Mouse (Mus musculus): ENCODE results near the gene Ddr2. TPM values are rescaled to one million over a fixed set of nuclear protein-coding genes. Genes with fewer than 3 reads are reported as not detected.

Ddr2 gene
- polyA plus RNA-seq, 1 experiment from 2014 or later, result 15.6 TPM

DNA sequence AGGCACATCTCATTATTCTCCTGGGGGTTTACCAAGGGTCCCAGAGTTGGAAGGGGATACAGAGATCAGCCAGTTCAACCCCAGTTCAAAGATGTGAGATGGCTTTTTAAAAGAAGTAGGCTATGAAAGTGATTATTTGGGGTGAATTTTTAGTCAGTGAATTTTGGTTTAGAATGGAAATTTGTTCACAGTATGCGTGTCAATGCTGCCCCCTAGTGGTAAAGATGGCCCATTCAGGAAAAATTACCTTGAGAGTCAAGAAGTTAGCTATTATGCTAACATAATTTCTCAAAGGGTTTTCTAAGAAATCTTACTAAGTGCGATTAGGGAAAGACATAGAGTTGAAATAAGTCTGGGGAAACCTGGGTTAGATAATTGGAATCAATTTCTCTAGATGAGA, 171.2 kb downstream of the Ddr2 start:
- Histone ChIP-seq H3K9me3 (ENCODE audit: control insufficient read depth) (no peaks in the 10 kb centered on the region), H3K9ac (ENCODE audit: low read depth, low read length) (no peak overlapping the region), H3K36me3 (ENCODE audit: control insufficient read depth, insufficient read depth) (no peaks in the 10 kb centered on the region), H3K4me1 (replicated peaks; ENCODE audit: control insufficient read depth, insufficient read depth, low read length) (no peaks in the 10 kb centered on the region), H3K27ac (ENCODE audit: low read depth, low read length) (no peak overlapping the region), H3K4me3 (ENCODE audit: low read depth, low read length) (no peak overlapping the region), H3K4me2 (replicated peaks; ENCODE audit: low read depth) (no peak overlapping the region), H3K27me3 (replicated peaks; ENCODE audit: control insufficient read depth, insufficient read depth, low read length) (no peaks in the 10 kb centered on the region)
- 1% methylated on average over 2 of the region's 2 CpGs for WGBS
- TF ChIP-seq CTCF (IDR thresholded peaks at IDR 0.05; ENCODE audit: low read depth), result peak; percentile 83
- ATAC-seq, result no peak

DNA sequence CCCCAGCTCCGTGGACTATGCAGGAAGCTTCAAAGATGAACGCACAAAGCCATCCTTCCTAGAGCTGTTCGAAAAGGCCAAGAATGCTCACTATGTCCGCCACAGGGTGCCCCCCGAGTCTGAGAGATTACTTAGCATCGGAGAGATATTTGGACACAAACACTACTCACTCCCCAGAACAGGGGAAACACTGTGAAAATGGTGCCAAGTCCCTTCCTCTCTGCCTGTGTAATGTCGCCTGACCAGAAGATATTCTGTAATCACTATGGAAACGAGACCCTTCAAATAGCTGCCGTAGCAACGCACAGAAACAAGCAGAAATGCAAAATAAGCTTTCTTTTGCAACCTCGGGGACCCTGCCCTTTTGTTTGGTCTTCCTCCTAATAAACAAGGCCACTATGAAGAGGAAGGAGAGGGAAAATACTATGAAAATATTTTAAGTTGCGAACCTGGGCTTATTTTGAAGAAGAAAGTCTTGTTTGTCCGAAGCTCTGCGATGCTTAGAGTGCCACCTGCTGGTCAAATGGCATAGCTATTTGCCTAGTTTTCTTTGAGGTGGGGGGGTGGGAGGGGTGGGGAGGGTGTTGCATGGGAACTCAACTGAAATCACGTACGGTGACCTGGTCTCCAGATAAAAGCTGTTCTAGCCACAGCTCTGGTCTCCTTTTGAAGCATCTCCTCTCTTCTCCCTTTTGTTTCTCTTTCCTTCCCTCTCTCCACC, 176.4 kb downstream of the Ddr2 start:
- 0 out of 2 replicates have a peak, but pooled peaks cover 4% of the 10 kb centered on the region for H3K4me1 ChIP-seq (replicated peaks; ENCODE audit: control insufficient read depth, insufficient read depth, low read length)
- ATAC-seq, result no peak
- H3K4me3 ChIP-seq (ENCODE audit: low read depth, low read length), result peak overlapping the region; percentile 17; the same call in 1 of the 2 replicates
- H3K27ac ChIP-seq (ENCODE audit: low read depth, low read length), result no peak overlapping the region
- no peaks in the 10 kb centered on the region for H3K27me3 ChIP-seq (replicated peaks; ENCODE audit: control insufficient read depth, insufficient read depth, low read length)
- no peak overlapping the region for H3K9ac ChIP-seq (ENCODE audit: low read depth, low read length)
- H3K4me2 ChIP-seq (replicated peaks; ENCODE audit: low read depth), result peak overlapping the region; percentile 51
- no peaks in the 10 kb centered on the region for H3K36me3 ChIP-seq (ENCODE audit: control insufficient read depth, insufficient read depth)
- peak; percentile 77 for TF ChIP-seq CTCF (IDR thresholded peaks at IDR 0.05; ENCODE audit: low read depth)
- WGBS, result 45% methylated on average over 16 of the region's 16 CpGs
- no peaks in the 10 kb centered on the region for H3K9me3 ChIP-seq (ENCODE audit: control insufficient read depth)

DNA sequence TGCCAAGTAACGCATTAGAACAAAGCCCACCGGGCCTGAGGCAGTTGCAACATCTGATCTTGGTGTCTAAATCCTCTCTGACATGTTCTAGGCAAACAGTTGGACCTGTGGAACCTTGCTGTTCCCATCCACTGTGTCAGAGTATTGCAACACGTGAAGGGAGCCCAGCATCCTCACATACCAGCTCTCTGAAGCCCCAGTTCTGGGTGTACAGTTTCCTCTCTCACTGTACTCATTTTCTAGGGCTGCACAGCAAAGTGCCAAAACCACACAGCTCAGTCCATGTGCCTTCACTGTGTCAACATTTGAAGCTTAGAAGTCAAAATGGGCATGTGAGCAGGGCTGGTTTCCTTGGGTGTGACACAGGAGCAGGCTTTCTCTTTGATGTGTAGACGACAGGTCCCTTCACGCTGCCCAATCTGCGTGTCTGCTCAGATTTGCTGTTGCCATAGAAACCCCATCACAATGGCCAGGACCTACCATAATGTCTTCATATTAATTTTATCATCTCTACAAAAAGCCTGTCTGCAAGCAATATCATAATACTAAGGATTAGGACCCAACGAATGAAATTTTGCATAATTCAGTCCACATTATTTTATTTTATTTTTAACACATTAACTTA, 178.3 kb downstream of the Ddr2 start:
- ATAC-seq, result no peak
- Histone ChIP-seq H3K4me2 (replicated peaks; ENCODE audit: low read depth) (no peak overlapping the region), H3K36me3 (ENCODE audit: control insufficient read depth, insufficient read depth) (no peaks in the 10 kb centered on the region), H3K27me3 (replicated peaks; ENCODE audit: control insufficient read depth, insufficient read depth, low read length) (no peaks in the 10 kb centered on the region), H3K4me1 (replicated peaks; ENCODE audit: control insufficient read depth, insufficient read depth, low read length) (0 out of 2 replicates have a peak, but pooled peaks cover 4% of the 10 kb centered on the region), H3K9ac (ENCODE audit: low read depth, low read length) (no peak overlapping the region), H3K4me3 (ENCODE audit: low read depth, low read length) (no peak overlapping the region), H3K9me3 (ENCODE audit: control insufficient read depth) (no peaks in the 10 kb centered on the region), H3K27ac (ENCODE audit: low read depth, low read length) (no peak overlapping the region)
- whole genome bisulfite sequencing, result 79% methylated on average over 7 of the region's 7 CpGs
- TF ChIP-seq CTCF (IDR thresholded peaks at IDR 0.05; ENCODE audit: low read depth), result no peak

DNA sequence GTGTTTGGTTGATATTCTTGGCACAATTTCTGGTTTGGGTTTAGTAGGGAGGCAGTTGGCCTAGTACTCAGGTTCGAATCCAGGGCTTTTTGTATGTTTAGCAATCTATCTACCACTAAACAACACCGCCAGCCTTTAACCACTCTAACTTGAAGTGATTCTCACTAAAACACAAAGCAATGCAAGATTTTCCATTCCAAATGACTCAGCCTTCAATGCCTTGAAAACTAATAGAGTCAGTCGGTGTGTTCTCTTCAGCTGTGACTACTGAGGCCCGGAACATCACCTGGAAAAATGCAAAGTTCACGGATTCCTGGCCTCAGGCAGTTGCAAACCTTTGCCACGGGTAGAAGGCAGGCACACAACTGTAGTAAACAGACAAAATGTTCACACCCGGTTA, 178.9 kb downstream of the Ddr2 start:
- H3K36me3 ChIP-seq (ENCODE audit: control insufficient read depth, insufficient read depth), result no peaks in the 10 kb centered on the region
- H3K4me2 ChIP-seq (replicated peaks; ENCODE audit: low read depth), result no peak overlapping the region
- no peak overlapping the region for H3K27ac ChIP-seq (ENCODE audit: low read depth, low read length)
- no peak overlapping the region for H3K9ac ChIP-seq (ENCODE audit: low read depth, low read length)
- ATAC-seq, result no peak
- WGBS, result 78% methylated on average over 7 of the region's 7 CpGs
- no peak for TF ChIP-seq CTCF (IDR thresholded peaks at IDR 0.05; ENCODE audit: low read depth)
- H3K4me3 ChIP-seq (ENCODE audit: low read depth, low read length), result no peak overlapping the region
- 0 out of 2 replicates have a peak, but pooled peaks cover 6% of the 10 kb centered on the region for H3K4me1 ChIP-seq (replicated peaks; ENCODE audit: control insufficient read depth, insufficient read depth, low read length)
- H3K27me3 ChIP-seq (replicated peaks; ENCODE audit: control insufficient read depth, insufficient read depth, low read length), result no peaks in the 10 kb centered on the region
- no peaks in the 10 kb centered on the region for H3K9me3 ChIP-seq (ENCODE audit: control insufficient read depth)

DNA sequence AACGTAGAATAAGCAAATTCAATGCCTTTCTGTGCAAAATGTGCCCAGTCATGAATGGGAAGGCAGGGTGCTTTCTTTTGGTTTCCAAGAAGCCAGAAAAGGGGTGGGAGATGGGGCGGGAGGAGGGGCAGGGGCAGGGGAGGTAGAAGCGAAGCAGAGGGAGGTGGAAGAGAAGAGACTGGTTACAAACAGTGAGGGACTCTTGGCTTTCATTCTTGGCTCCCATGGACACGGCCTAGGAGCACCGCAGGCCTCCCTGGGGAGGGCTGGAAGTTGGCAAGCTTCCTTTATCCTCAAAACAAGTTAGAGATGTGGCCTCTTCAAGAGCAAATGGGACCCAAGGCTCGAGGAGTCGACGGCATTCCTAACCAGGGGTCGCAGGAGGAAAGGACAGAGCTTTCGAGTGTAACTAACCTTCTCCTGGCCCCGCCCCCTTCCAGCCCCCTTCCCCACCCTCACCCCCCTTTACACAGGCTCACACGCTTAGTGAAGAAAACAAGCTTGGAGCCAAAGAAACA, 182.0 kb downstream of the Ddr2 start, which contains the start of gene Ccdc190:
TSS of gene Ccdc190 (plus strand) at position 195 of the 518 bp plus-strand sequence.
- H3K36me3 ChIP-seq (ENCODE audit: control insufficient read depth, insufficient read depth), result no peaks in the 10 kb centered on the region
- no peak; the same call in 1 of the 2 replicates for ATAC-seq
- TF ChIP-seq CTCF (IDR thresholded peaks at IDR 0.05; ENCODE audit: low read depth), result no peak
- no peak within 1 kb of the TSS for H3K27ac ChIP-seq (ENCODE audit: low read depth, low read length)
- peak within 1 kb of the TSS; percentile 21; the same call in 1 of the 2 replicates for H3K4me2 ChIP-seq (replicated peaks; ENCODE audit: low read depth)
- 37% methylated on average over 12 of the region's 12 CpGs for WGBS
- H3K27me3 ChIP-seq (replicated peaks; ENCODE audit: control insufficient read depth, insufficient read depth, low read length), result no peaks in the 10 kb centered on the region
- H3K4me1 ChIP-seq (replicated peaks; ENCODE audit: control insufficient read depth, insufficient read depth, low read length), result 0 out of 2 replicates have a peak, but pooled peaks cover 2% of the 10 kb centered on the region
- no peak within 1 kb of the TSS for H3K4me3 ChIP-seq (ENCODE audit: low read depth, low read length)
- no peak within 1 kb of the TSS for H3K9ac ChIP-seq (ENCODE audit: low read depth, low read length)
- no peaks in the 10 kb centered on the region for H3K9me3 ChIP-seq (ENCODE audit: control insufficient read depth)

DNA sequence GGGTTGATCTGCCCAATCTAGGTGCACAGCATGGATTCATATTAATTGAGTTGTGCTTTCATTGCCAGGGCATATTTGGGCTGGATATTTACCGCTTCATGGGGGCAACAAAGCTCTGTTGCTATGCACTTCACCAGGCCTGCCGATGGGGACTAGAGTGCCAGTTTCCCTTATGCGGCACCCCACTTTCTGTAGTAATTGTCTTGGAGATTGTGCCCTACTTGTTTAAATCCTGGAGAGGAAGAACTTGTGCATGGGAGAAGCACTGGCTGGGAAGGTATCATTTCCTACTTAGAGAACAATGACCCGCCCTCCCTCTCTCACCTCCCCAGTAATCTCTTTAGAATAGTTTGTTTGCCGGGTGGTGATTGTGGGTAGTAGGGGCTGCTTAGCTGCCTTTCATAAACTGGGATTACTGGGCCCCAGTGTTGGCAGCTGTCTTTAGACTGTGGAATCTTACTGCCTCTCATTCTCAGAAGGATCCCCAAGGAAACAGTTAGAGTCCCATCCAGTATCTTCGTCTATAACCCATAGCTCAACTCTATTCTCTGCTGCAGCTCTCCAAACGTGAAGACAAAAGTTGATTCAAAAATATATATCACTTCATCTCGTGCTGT, 182.7 kb downstream of the Ddr2 start:
- ATAC-seq, result no peak
- 58% methylated on average over 8 of the region's 8 CpGs for WGBS

More for the DNA sequence above, 182.7 kb downstream of the Ddr2 start:
- no peaks in the 10 kb centered on the region for H3K27me3 ChIP-seq (replicated peaks; ENCODE audit: control insufficient read depth, insufficient read depth, low read length)
- H3K27ac ChIP-seq (ENCODE audit: low read depth, low read length), result no peak overlapping the region
- no peaks in the 10 kb centered on the region for H3K36me3 ChIP-seq (ENCODE audit: control insufficient read depth, insufficient read depth)
- TF ChIP-seq CTCF (IDR thresholded peaks at IDR 0.05; ENCODE audit: low read depth), result no peak
- H3K9me3 ChIP-seq (ENCODE audit: control insufficient read depth), result no peaks in the 10 kb centered on the region
- H3K4me2 ChIP-seq (replicated peaks; ENCODE audit: low read depth), result no peak overlapping the region
- H3K4me1 ChIP-seq (replicated peaks; ENCODE audit: control insufficient read depth, insufficient read depth, low read length), result 0 out of 2 replicates have a peak, but pooled peaks cover 2% of the 10 kb centered on the region
- H3K4me3 ChIP-seq (ENCODE audit: low read depth, low read length), result no peak overlapping the region
- H3K9ac ChIP-seq (ENCODE audit: low read depth, low read length), result no peak overlapping the region
